Mouse (Mus musculus): ENCODE results near the gene Ncf2. TPM values are rescaled to one million over a fixed set of nuclear protein-coding genes. Genes with fewer than 3 reads are reported as not detected.

The Ncf2 gene
- polyA plus RNA-seq, 1 experiment, result 29.7 TPM

DNA sequence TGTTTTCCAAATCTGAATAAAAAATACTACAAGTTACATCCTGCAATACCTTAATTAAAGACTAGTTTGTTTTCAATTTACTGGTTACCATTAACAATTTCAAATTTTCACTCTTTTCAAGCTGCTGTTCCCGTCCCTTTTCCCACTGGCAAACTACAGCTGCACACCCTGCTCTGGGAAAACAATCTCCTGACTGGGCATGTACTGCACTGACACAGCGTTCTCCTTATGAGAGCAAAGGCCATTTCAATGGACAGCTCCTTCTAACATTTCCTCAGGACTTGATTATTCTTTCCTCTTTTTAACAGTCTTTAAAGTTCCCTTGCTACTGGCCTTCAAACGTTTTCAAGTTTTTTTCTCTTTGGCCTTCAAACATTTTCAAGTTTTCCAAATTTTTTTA is 71.0 kb downstream of the Ncf2 start:
- H3K27ac ChIP-seq (ENCODE audit: insufficient read depth, low read length), result no peak overlapping the region
- no peak overlapping the region for H3K4me3 ChIP-seq (ENCODE audit: extremely low read depth, insufficient read depth, insufficient read length)
- 78% methylated on average over 3 of the region's 3 CpGs for WGBS
- no peak for DNase-seq (ENCODE audit: low read depth in 1 of 2, low spot score in 2 of 2)
- TF ChIP-seq POLR2A (IDR thresholded peaks at IDR 0.05; ENCODE audit: low read depth, low read length) (no peak), CTCF (IDR thresholded peaks at IDR 0.05; ENCODE audit: extremely low read depth, insufficient read depth, insufficient read length, insufficient replicate concordance) (no peak)
- no peaks in the 10 kb centered on the region for H3K27me3 ChIP-seq (ENCODE audit: control insufficient read depth, insufficient read depth, low read length)
- peaks cover 21% of the 10 kb centered on the region for H3K36me3 ChIP-seq (ENCODE audit: control insufficient read depth, insufficient read depth, low read length)
- no peaks in the 10 kb centered on the region for H3K4me1 ChIP-seq (ENCODE audit: control insufficient read depth, insufficient read depth, insufficient read length)

Other genes with a start within 250 kb of the Ncf2 start
- not detected in 2 replicates for gene Apobec4, start 49.6 kb upstream of the Ncf2 start, polyA plus RNA-seq (2012; rRNA removed)
- 14.4 and 14.7 TPM in 2 replicates for gene Rgl1, start 33.8 kb upstream of the Ncf2 start, polyA plus RNA-seq (2012; rRNA removed)
- 91.9 and 147 TPM in 2 replicates for gene Arpc5, start 33.7 kb upstream of the Ncf2 start, polyA plus RNA-seq (2012; rRNA removed)
- gene Smg7, start 102.5 kb downstream of the Ncf2 start, polyA plus RNA-seq (2012; rRNA removed), result 30.7 and 30.8 TPM in 2 replicates
- 0.63 and 0.92 TPM in 2 replicates for gene Nmnat2, start 154.8 kb downstream of the Ncf2 start, polyA plus RNA-seq (2012; rRNA removed)